Mouse (Mus musculus): ENCODE measurements at regions not wholly inside any gene's neighbourhood (a gene's known extent, or its start where the extent isn't known, plus 50 kb on each side); places are given as distances from the start of the nearest gene placed in this dataset.
"Not testable (repeated sequence)": the region's sequence is repeated elsewhere in the genome, so short reads cannot be mapped to it uniquely, and the experiment has no call there.

- DNase-seq (ENCODE audit: low spot score in 2 of 2), result no peak
Observed at GRCm38 (mm10) chr14:74182996-74183395, 457.6 kb upstream of the Htr2a start.

- DNase-seq (ENCODE audit: low spot score in 2 of 2), result no peak
Observed at GRCm38 (mm10) chr14:74201710-74202109, 438.9 kb upstream of the Htr2a start.

- no peak for DNase-seq (ENCODE audit: low spot score in 2 of 2)
Observed at GRCm38 (mm10) chr14:74205011-74205410, 435.6 kb upstream of the Htr2a start.

- DNase-seq (ENCODE audit: low spot score in 2 of 2), result no peak
Observed at GRCm38 (mm10) chr14:74217914-74218446, 422.7 kb upstream of the Htr2a start.

GRCm38 (mm10) chr14:74219761-74220160 is 420.9 kb upstream of the Htr2a start:
- no peak for DNase-seq (ENCODE audit: low spot score in 2 of 2)

GRCm38 (mm10) chr14:74222093-74222492 is 418.5 kb upstream of the Htr2a start:
- no peak for DNase-seq (ENCODE audit: low spot score in 2 of 2)

GRCm38 (mm10) chr14:74229560-74230187 is 411.0 kb upstream of the Htr2a start:
- DNase-seq (ENCODE audit: low spot score in 2 of 2), result no peak

- no peak for DNase-seq (ENCODE audit: low spot score in 2 of 2)
Observed at GRCm38 (mm10) chr14:74240212-74240611, 400.4 kb upstream of the Htr2a start.

- no peak for DNase-seq (ENCODE audit: low spot score in 2 of 2)
Observed at GRCm38 (mm10) chr14:74249263-74249878, 391.3 kb upstream of the Htr2a start.

GRCm38 (mm10) chr14:74250021-74250420 is 390.6 kb upstream of the Htr2a start:
- no peak for DNase-seq (ENCODE audit: low spot score in 2 of 2)

- no peak for DNase-seq (ENCODE audit: low spot score in 2 of 2)
Observed at GRCm38 (mm10) chr14:74252189-74253145, 388.2 kb upstream of the Htr2a start.

- DNase-seq (ENCODE audit: low spot score in 2 of 2), result no peak
Observed at GRCm38 (mm10) chr14:74255000-74255399, 385.6 kb upstream of the Htr2a start.

GRCm38 (mm10) chr14:74259437-74259836 is 381.2 kb upstream of the Htr2a start:
- no peak for DNase-seq (ENCODE audit: low spot score in 2 of 2)

- no peak for DNase-seq (ENCODE audit: low spot score in 2 of 2)
Observed at GRCm38 (mm10) chr14:74267086-74267485, 373.6 kb upstream of the Htr2a start.

- DNase-seq (ENCODE audit: low spot score in 2 of 2), result no peak
Observed at GRCm38 (mm10) chr14:74294560-74294959, 346.1 kb upstream of the Htr2a start.

- no peak for DNase-seq (ENCODE audit: low spot score in 2 of 2)
Observed at GRCm38 (mm10) chr14:74304483-74304882, 336.2 kb upstream of the Htr2a start.

- DNase-seq (ENCODE audit: low spot score in 2 of 2), result no peak
Observed at GRCm38 (mm10) chr14:74306717-74307307, 333.8 kb upstream of the Htr2a start.

- not testable (repeated sequence) for DNase-seq (ENCODE audit: low spot score in 2 of 2)
Observed at GRCm38 (mm10) chr14:74309451-74309850, 331.2 kb upstream of the Htr2a start.

- no peak for DNase-seq (ENCODE audit: low spot score in 2 of 2)
Observed at GRCm38 (mm10) chr14:74327291-74327690, 313.3 kb upstream of the Htr2a start.

GRCm38 (mm10) chr14:74350751-74351150 is 289.9 kb upstream of the Htr2a start:
- DNase-seq (ENCODE audit: low spot score in 2 of 2), result no peak

GRCm38 (mm10) chr14:74352286-74352685 is 288.4 kb upstream of the Htr2a start:
- DNase-seq (ENCODE audit: low spot score in 2 of 2), result no peak

Data from gastrocnemius, postnatal 4 days (tissue).